Mouse (Mus musculus): ENCODE measurements around the gene Zfp119b. TPM values are rescaled to one million over a fixed set of nuclear protein-coding genes. Genes with fewer than 3 reads are reported as not detected.

The Zfp119b gene
- 9.4 and 9.5 TPM in 2 replicates for polyA plus RNA-seq (2015; fragmentation: Nextera tagmentation; extraction: Ambion mirVana)

- no peak within 1 kb of the TSS for H3K9ac ChIP-seq (replicated peaks)
- H3K4me1 ChIP-seq (replicated peaks) = peaks cover 8% of the 10 kb centered on the region
- H3K9me3 ChIP-seq = no peaks in the 10 kb centered on the region
- no peak within 1 kb of the TSS for H3K4me2 ChIP-seq (replicated peaks)
- H3K27me3 ChIP-seq = peaks cover 21% of the 10 kb centered on the region
- H3K4me3 ChIP-seq (replicated peaks) = no peak within 1 kb of the TSS
- WGBS = 91% methylated on average over 2 of the region's 2 CpGs
- ATAC-seq = no peak
- H3K27ac ChIP-seq = no peak within 1 kb of the TSS
- H3K36me3 ChIP-seq = no peaks in the 10 kb centered on the region
Measured at GRCm38 (mm10) chr17:55949400-55949799, at the start of gene Zfp119b. TSS of gene Zfp119b (minus strand) at chr17:55949500.

DNA sequence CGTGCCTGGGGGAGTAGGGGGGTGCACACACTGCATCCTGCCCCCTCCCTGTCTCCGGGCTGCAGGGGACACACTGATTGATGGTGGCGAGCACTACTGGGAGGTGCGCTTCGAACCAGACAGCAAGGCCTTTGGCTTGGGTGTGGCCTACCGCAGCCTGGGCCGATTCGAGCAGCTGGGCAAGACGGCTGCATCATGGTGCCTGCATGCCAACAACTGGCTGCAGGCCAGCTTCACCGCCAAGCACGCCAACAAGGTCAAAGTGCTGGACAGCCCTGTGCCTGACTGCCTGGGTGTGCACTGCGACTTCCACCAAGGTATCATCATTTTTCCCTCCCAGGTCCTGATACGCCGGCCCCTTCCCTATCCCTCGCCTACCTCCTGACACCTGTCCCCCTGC lies 46.7 kb upstream of the Zfp119b start:
- ATAC-seq = no peak
- H3K4me1 ChIP-seq (replicated peaks) = 0 out of 2 replicates have a peak, but pooled peaks cover 7% of the 10 kb centered on the region
- H3K27me3 ChIP-seq = peaks cover 21% of the 10 kb centered on the region
- H3K27ac ChIP-seq = no peak overlapping the region
- no peak overlapping the region for H3K4me3 ChIP-seq (replicated peaks)
- no peaks in the 10 kb centered on the region for H3K9me3 ChIP-seq
- peaks cover 66% of the 10 kb centered on the region for H3K36me3 ChIP-seq
- H3K9ac ChIP-seq (replicated peaks) = no peak overlapping the region
- 91% methylated on average over 15 of the region's 15 CpGs for WGBS
- H3K4me2 ChIP-seq (replicated peaks) = no peak overlapping the region

DNA sequence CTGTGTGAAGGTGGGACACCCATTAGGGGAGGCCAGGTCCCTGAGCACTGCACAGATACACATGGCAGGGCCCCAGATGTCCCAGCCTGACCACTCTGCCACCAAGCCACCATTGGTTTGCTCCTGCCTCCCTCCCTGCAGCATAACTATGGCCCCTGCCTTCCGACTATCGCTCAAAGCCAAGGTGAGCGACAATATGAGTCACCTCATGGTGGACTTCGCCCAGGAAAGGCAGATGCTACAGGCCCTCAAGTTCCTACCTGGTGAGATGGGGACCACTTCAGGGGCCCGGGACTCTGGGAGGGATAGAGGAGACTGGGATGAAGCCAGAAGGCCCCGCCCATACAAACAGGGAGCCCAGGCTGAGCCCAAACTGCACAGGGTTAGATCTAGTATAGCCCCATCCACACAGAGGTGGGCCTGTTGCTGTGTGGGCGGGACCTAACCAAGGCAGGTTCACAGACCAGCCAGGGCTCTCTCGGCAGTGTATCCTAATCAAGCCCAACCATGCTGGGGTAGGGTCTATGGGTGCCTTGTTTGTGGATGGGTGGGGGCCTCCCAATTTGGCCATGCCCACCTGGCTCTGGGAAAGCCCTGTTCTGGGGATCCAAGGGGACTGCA lies 41.1 kb upstream of the Zfp119b start:
- Histone ChIP-seq H3K27ac (no peak overlapping the region), H3K9me3 (no peaks in the 10 kb centered on the region), H3K9ac (replicated peaks) (no peak overlapping the region), H3K36me3 (peaks cover 57% of the 10 kb centered on the region), H3K27me3 (no peaks in the 10 kb centered on the region), H3K4me3 (replicated peaks) (no peak overlapping the region), H3K4me2 (replicated peaks) (no peak overlapping the region), H3K4me1 (replicated peaks) (peaks cover 19% of the 10 kb centered on the region)
- no peak for ATAC-seq
- 90% methylated on average over 8 of the region's 8 CpGs for WGBS

GRCm38 (mm10) chr17:55986030-55986961 lies 37.0 kb upstream of the Zfp119b start, which contains the start of gene Fsd1:
TSS of gene Fsd1 (plus strand) at chr17:55986509.
- H3K27me3 ChIP-seq = no peaks in the 10 kb centered on the region
- H3K9ac ChIP-seq (replicated peaks) = peak within 1 kb of the TSS; percentile 85
- peak within 1 kb of the TSS; percentile 72 for H3K4me3 ChIP-seq (replicated peaks)
- H3K4me2 ChIP-seq (replicated peaks) = peak within 1 kb of the TSS; percentile 88
- ATAC-seq = peak; percentile 88
- peaks cover 20% of the 10 kb centered on the region for H3K36me3 ChIP-seq
- H3K4me1 ChIP-seq (replicated peaks) = peaks cover 19% of the 10 kb centered on the region
- H3K27ac ChIP-seq = peak within 1 kb of the TSS; percentile 64; the same call in 1 of the 2 replicates
- WGBS = 8% methylated on average over 35 of the region's 35 CpGs
- H3K9me3 ChIP-seq = no peaks in the 10 kb centered on the region

DNA sequence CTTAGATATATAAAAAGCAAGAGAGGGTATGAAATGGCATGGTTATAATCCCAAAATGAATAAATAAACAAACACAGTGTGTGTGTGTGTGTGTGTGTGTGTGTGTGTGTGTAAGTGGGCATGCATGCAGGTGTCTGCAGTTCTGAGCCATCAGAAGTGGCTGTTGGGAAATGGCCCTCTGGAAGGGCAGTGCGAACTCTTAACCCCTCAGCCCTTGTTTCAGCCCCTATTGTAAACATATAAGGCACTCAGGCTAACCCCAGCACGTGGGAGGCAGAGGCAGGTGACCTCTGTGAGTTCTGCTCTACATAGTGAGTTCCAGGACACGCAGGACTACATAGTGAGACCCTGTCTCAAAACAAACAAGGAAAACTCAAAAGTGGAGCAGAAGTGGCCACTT lies 28.0 kb upstream of the Zfp119b start:
- Histone ChIP-seq H3K27me3 (no peaks in the 10 kb centered on the region), H3K4me1 (replicated peaks) (peaks cover 21% of the 10 kb centered on the region), H3K36me3 (peaks cover 22% of the 10 kb centered on the region), H3K4me2 (replicated peaks) (no peak overlapping the region), H3K9me3 (no peaks in the 10 kb centered on the region), H3K4me3 (replicated peaks) (no peak overlapping the region), H3K27ac (peak overlapping the region; percentile 74), H3K9ac (replicated peaks) (peak overlapping the region; percentile 46)
- ATAC-seq = no peak
- WGBS = 72% methylated on average over 3 of the region's 3 CpGs

GRCm38 (mm10) chr17:55976255-55976862 lies 27.1 kb upstream of the Zfp119b start:
- no peak overlapping the region for H3K4me3 ChIP-seq (replicated peaks)
- ATAC-seq = peak; percentile 83
- H3K4me1 ChIP-seq (replicated peaks) = peaks cover 31% of the 10 kb centered on the region
- peak overlapping the region; percentile 74 for H3K27ac ChIP-seq
- H3K4me2 ChIP-seq (replicated peaks) = 0 out of 2 replicates have a peak overlapping the region, but pooled peaks have one; percentile 13
- peak overlapping the region; percentile 46 for H3K9ac ChIP-seq (replicated peaks)
- H3K9me3 ChIP-seq = no peaks in the 10 kb centered on the region
- 16% methylated on average over 13 of the region's 13 CpGs for WGBS
- H3K36me3 ChIP-seq = peaks cover 22% of the 10 kb centered on the region
- no peaks in the 10 kb centered on the region for H3K27me3 ChIP-seq

- H3K9ac ChIP-seq (replicated peaks) = peak overlapping the region; percentile 88
- peak overlapping the region; percentile 66 for H3K4me3 ChIP-seq (replicated peaks)
- WGBS = 17% methylated on average over 22 of the region's 22 CpGs
- H3K27ac ChIP-seq = peak overlapping the region; percentile 95
- no peaks in the 10 kb centered on the region for H3K27me3 ChIP-seq
- H3K9me3 ChIP-seq = no peaks in the 10 kb centered on the region
- H3K4me2 ChIP-seq (replicated peaks) = peak overlapping the region; percentile 84
- ATAC-seq = no peak
- peaks cover 61% of the 10 kb centered on the region for H3K4me1 ChIP-seq (replicated peaks)
- peaks cover 37% of the 10 kb centered on the region for H3K36me3 ChIP-seq
Measured at GRCm38 (mm10) chr17:55971453-55971852, 22.2 kb upstream of the Zfp119b start.

DNA sequence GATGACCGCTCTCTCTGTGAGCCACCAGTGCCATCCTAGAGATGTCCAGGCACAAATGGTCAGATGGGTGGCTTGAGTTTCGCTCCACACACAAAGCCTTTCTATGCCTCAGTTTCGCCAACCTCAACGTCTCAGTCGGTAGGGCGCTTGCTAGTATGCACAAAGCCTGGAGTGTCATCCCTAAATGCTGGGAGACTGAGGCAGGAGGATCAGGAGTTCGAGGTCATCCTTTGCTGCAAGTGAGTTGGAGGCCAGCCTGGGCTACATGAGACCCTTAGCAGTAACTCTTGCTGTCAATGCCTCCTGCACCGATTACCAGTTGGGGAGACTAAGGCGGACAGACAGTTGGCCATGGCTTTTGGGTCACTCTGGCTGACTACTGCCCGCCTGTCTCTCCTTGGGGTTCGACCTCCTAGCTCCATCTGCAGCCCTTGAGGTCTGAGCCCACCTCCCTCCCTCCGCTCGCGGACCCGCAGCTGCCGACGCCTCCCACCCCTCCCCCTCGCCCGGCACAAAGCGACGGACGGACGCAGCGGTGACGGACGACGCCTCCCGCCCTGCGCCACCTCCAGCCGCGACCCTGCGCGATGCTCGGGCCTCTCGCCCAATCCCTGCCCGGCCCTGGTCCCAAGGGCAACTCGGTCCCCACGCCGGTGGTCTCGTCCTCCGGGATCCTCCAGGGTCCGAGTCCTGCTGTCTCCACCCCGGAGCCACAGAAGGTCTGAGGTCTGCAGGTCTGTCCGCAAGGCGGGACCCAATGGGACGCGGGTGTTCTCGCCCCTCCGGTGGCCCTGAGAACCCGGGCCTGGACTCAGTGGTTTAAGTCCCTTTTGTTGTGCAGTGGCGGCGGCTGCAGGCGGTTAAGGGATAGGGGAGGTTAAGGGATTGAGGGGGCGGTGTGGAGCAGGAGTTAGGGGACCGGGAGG lies 20.9 kb upstream of the Zfp119b start, which contains the start of gene Shd:
TSS of gene Shd (plus strand) at position 502 of the 926 bp plus-strand sequence.
- peak; percentile 62 for ATAC-seq
- WGBS = 6% methylated on average over 55 of the region's 55 CpGs
- peaks cover 55% of the 10 kb centered on the region for H3K4me1 ChIP-seq (replicated peaks)

GRCm38 (mm10) chr17:55969560-55969959 lies 20.3 kb upstream of the Zfp119b start:
- no peaks in the 10 kb centered on the region for H3K27me3 ChIP-seq
- H3K4me1 ChIP-seq (replicated peaks) = peaks cover 55% of the 10 kb centered on the region
- peak overlapping the region; percentile 84 for H3K4me2 ChIP-seq (replicated peaks)
- H3K9ac ChIP-seq (replicated peaks) = peak overlapping the region; percentile 88; the same call in 1 of the 2 replicates
- 20% methylated on average over 14 of the region's 14 CpGs for WGBS
- peaks cover 50% of the 10 kb centered on the region for H3K36me3 ChIP-seq
- H3K27ac ChIP-seq = peak overlapping the region; percentile 95
- ATAC-seq = peak; percentile 78
- no peaks in the 10 kb centered on the region for H3K9me3 ChIP-seq
- peak overlapping the region; percentile 66; the same call in 1 of the 2 replicates for H3K4me3 ChIP-seq (replicated peaks)

More for the DNA sequence above, 20.9 kb upstream of the Zfp119b start, which contains the start of gene Shd:
- Histone ChIP-seq H3K4me2 (replicated peaks) (peak within 1 kb of the TSS; percentile 84), H3K4me3 (replicated peaks) (peak within 1 kb of the TSS; percentile 66), H3K27ac (peak within 1 kb of the TSS; percentile 95), H3K27me3 (no peaks in the 10 kb centered on the region), H3K9me3 (no peaks in the 10 kb centered on the region), H3K9ac (replicated peaks) (peak within 1 kb of the TSS; percentile 88), H3K36me3 (peaks cover 44% of the 10 kb centered on the region)

DNA sequence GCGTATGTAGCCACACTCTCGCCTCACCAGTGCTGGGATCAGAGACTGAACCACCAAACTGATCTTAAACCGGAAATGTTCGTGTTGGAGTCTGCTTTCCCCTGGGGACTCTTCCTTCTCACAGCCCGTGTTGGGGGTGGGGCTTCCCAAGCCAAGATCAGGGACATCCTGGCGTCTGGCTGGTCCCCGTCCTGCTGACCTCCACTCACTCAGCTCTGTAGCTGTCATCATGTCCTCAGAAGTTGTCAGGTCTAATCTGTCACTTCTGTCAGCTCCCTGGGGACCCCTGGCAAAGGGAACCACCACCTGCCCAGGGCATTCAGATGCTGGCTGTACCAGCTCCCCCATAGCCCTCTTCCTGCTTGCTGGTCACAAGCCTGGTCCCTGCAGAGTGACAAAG lies 18.9 kb upstream of the Zfp119b start:
- no peak overlapping the region for H3K4me2 ChIP-seq (replicated peaks)
- H3K36me3 ChIP-seq = peaks cover 49% of the 10 kb centered on the region
- no peak overlapping the region for H3K4me3 ChIP-seq (replicated peaks)
- H3K9me3 ChIP-seq = no peaks in the 10 kb centered on the region
- no peaks in the 10 kb centered on the region for H3K27me3 ChIP-seq
- H3K9ac ChIP-seq (replicated peaks) = peak overlapping the region; percentile 49; the same call in 1 of the 2 replicates
- H3K27ac ChIP-seq = peak overlapping the region; percentile 95
- ATAC-seq = no peak
- peaks cover 55% of the 10 kb centered on the region for H3K4me1 ChIP-seq (replicated peaks)
- WGBS = 64% methylated on average over 7 of the region's 7 CpGs

- peaks cover 45% of the 10 kb centered on the region for H3K4me1 ChIP-seq (replicated peaks)
- ATAC-seq = no peak
- H3K9me3 ChIP-seq = no peaks in the 10 kb centered on the region
- H3K36me3 ChIP-seq = peaks cover 51% of the 10 kb centered on the region
- no peaks in the 10 kb centered on the region for H3K27me3 ChIP-seq
- 95% methylated on average over 4 of the region's 4 CpGs for WGBS
- no peak overlapping the region for H3K4me2 ChIP-seq (replicated peaks)
- no peak overlapping the region for H3K9ac ChIP-seq (replicated peaks)
- peak overlapping the region; percentile 95; the same call in 1 of the 2 replicates for H3K27ac ChIP-seq
- H3K4me3 ChIP-seq (replicated peaks) = no peak overlapping the region
Measured at GRCm38 (mm10) chr17:55967186-55967585, 17.9 kb upstream of the Zfp119b start.
